Mouse (Mus musculus) MEL (cell line): ENCODE results near the gene Dcp1a. TPM values are rescaled to one million over a fixed set of nuclear protein-coding genes. Genes with fewer than 3 reads are reported as not detected.

Experiments
- DNase-seq: peaks from one replicate; pipeline ENCODE4 v3.0.0; 2011; ENCODE audit warnings: low read depth, low spot score
- H3K27ac ChIP-seq: 2 replicates; pipeline ENCODE4 v1.5.1; 2012; ENCODE audit warnings: low read depth, mild to moderate bottlenecking, control low read depth, low read length, moderate library complexity; ENCODE audit not compliant: control insufficient read depth
- H3K27me3 ChIP-seq, 2 experiments: fragments of 150-350 bp in 1 of 2; sonication (generic) in 1 of 2; 2 replicates each; pipeline ENCODE4 v1.6.1; 2012; ENCODE audit warnings: low read length in 2 of 2, mild to moderate bottlenecking in 2 of 2, improper control_type of control experiment in 1 of 2, moderate library complexity in 1 of 2; ENCODE audit not compliant: insufficient read depth in 2 of 2, control insufficient read depth in 1 of 2
- H3K36me3 ChIP-seq, 2 experiments: 2 replicates each; pipeline ENCODE4 v1.6.1; 2012 to 2014; ENCODE audit warnings: low read length in 2 of 2, improper control_type of control experiment in 1 of 2, inconsistent platforms in 1 of 2, mild to moderate bottlenecking in 1 of 2; ENCODE audit not compliant: insufficient read depth in 2 of 2, control insufficient read depth in 1 of 2
- H3K4me1 ChIP-seq, 2 experiments: fragments of 150-350 bp in 1 of 2; sonication (generic) in 1 of 2; 2 replicates each; pipeline ENCODE4 v1.6.1; 2012; ENCODE audit warnings: low read length in 2 of 2, improper control_type of control experiment in 1 of 2, mild to moderate bottlenecking in 1 of 2; ENCODE audit not compliant: insufficient read depth in 2 of 2, control insufficient read depth in 1 of 2
- H3K4me3 ChIP-seq, 2 experiments: fragments of 150-350 bp in 1 of 2; sonication (generic) in 1 of 2; 2 replicates each; pipeline ENCODE4 v1.5.1; 2012; ENCODE audit warnings: low read depth in 2 of 2, low read length in 2 of 2, mild to moderate bottlenecking in 2 of 2, moderate library complexity in 2 of 2, control low read depth in 1 of 2, improper control_type of control experiment in 1 of 2; ENCODE audit not compliant: control insufficient read depth in 1 of 2, insufficient read depth in 1 of 2
- H3K79me2 ChIP-seq: 2 replicates; pipeline ENCODE4 v1.6.1; 2012; ENCODE audit warnings: mild to moderate bottlenecking, low read length, moderate library complexity; ENCODE audit not compliant: control insufficient read depth, poor library complexity, insufficient read depth
- H3K9ac ChIP-seq: 2 replicates; pipeline ENCODE4 v1.6.1; 2012; ENCODE audit warnings: low read depth, mild to moderate bottlenecking, control low read depth, low read length, moderate library complexity; ENCODE audit not compliant: control insufficient read depth, poor library complexity, severe bottlenecking
- H3K9me3 ChIP-seq: fragments of 150-350 bp; sonication (generic); replicated peaks from 2 replicates; pipeline ENCODE4 v1.6.1; 2012; ENCODE audit warnings: mild to moderate bottlenecking, low read length, improper control_type of control experiment, moderate library complexity; ENCODE audit not compliant: insufficient read depth
- CHD1 ChIP-seq: IDR thresholded peaks from 2 replicates; pipeline ENCODE4 v1.6.1; 2012; ENCODE audit warnings: low read depth, mild to moderate bottlenecking, inconsistent platforms, low read length, improper control_type of control experiment
- CHD2 ChIP-seq: IDR thresholded peaks from 2 replicates; pipeline ENCODE4 v1.6.1; 2011; ENCODE audit warnings: low read length, improper control_type of control experiment
- CTCF ChIP-seq, 3 experiments: IDR thresholded peaks in 2 of 3; conservative IDR thresholded peaks in 1 of 3; 2 replicates each; pipeline ENCODE4 v1.5.1; 2011 to 2012; ENCODE audit warnings: low read length in 3 of 3, low read depth in 2 of 3, mild to moderate bottlenecking in 2 of 3, improper control_type of control experiment in 1 of 3, inconsistent platforms in 1 of 3, mixed read lengths in 1 of 3, moderate library complexity in 1 of 3; ENCODE audit not compliant: control insufficient read depth in 1 of 3, insufficient read depth in 1 of 3, poor library complexity in 1 of 3, severe bottlenecking in 1 of 3
- E2F4 ChIP-seq: IDR thresholded peaks from 2 replicates; pipeline ENCODE4 v1.6.1; 2011; ENCODE audit warnings: low read depth, low read length, improper control_type of control experiment, borderline replicate concordance
- ELF1 ChIP-seq: IDR thresholded peaks from 2 replicates; pipeline ENCODE4 v1.6.1; 2014; ENCODE audit warnings: low read depth, mild to moderate bottlenecking, inconsistent platforms, low read length, improper control_type of control experiment, moderate library complexity
- GATA1 ChIP-seq: IDR thresholded peaks from 2 replicates; pipeline ENCODE4 v1.6.1; 2011; ENCODE audit warnings: low read depth, low read length, improper control_type of control experiment
- HCFC1 ChIP-seq: IDR thresholded peaks from 2 replicates; pipeline ENCODE4 v1.6.1; 2012; ENCODE audit warnings: low read depth, mild to moderate bottlenecking, inconsistent platforms, low read length, improper control_type of control experiment, moderate library complexity
- JUND ChIP-seq: IDR thresholded peaks from 2 replicates; pipeline ENCODE4 v1.6.1; 2011; ENCODE audit warnings: low read depth, mild to moderate bottlenecking, improper control_type of control experiment, low read length
- MAFK ChIP-seq: IDR thresholded peaks from 2 replicates; pipeline ENCODE4 v1.6.1; 2011; ENCODE audit warnings: low read depth, mild to moderate bottlenecking, low read length, improper control_type of control experiment, borderline replicate concordance
- MAX ChIP-seq: IDR thresholded peaks from 2 replicates; pipeline ENCODE4 v1.6.1; 2011; ENCODE audit warnings: low read length, improper control_type of control experiment
- MEF2A ChIP-seq: IDR thresholded peaks from 2 replicates; pipeline ENCODE4 v1.6.1; 2014; ENCODE audit warnings: low read depth, mild to moderate bottlenecking, inconsistent platforms, low read length, improper control_type of control experiment; ENCODE audit not compliant: poor library complexity, insufficient replicate concordance, severe bottlenecking; ENCODE audit errors: extremely low read depth
- MYC ChIP-seq: IDR thresholded peaks from 2 replicates; pipeline ENCODE4 v1.6.1; 2011; ENCODE audit warnings: low read depth, mild to moderate bottlenecking, low read length, improper control_type of control experiment, moderate library complexity
- NELFE ChIP-seq: IDR thresholded peaks from 2 replicates; pipeline ENCODE4 v1.6.1; 2011; ENCODE audit warnings: low read depth, low read length, improper control_type of control experiment
- POLR2AphosphoS2 ChIP-seq: IDR thresholded peaks from 2 replicates; pipeline ENCODE4 v1.6.1; 2011; ENCODE audit warnings: low read length, improper control_type of control experiment
- POLR2AphosphoS5 ChIP-seq: IDR thresholded peaks from 2 replicates; pipeline ENCODE4 v1.6.1; 2012; ENCODE audit warnings: low read depth, borderline replicate concordance, mild to moderate bottlenecking, inconsistent platforms, low read length, moderate library complexity, mixed read lengths
- RCOR1 ChIP-seq: IDR thresholded peaks from 2 replicates; pipeline ENCODE4 v1.6.1; 2012; ENCODE audit warnings: low read depth, mild to moderate bottlenecking, inconsistent platforms, low read length, improper control_type of control experiment
- TBP ChIP-seq: IDR thresholded peaks from 2 replicates; pipeline ENCODE4 v1.8.0; 2011; ENCODE audit warnings: low read depth, low read length, improper control_type of control experiment
- TCF12 ChIP-seq: IDR thresholded peaks from 2 replicates; pipeline ENCODE4 v1.6.1; 2014; ENCODE audit warnings: low read depth, mild to moderate bottlenecking, inconsistent platforms, low read length, improper control_type of control experiment, moderate library complexity
- UBTF ChIP-seq: IDR thresholded peaks from 2 replicates; pipeline ENCODE4 v1.6.1; 2012; ENCODE audit warnings: low read depth, mild to moderate bottlenecking, inconsistent platforms, low read length, improper control_type of control experiment, moderate library complexity, borderline replicate concordance; ENCODE audit not compliant: insufficient read depth
- USF2 ChIP-seq, 2 experiments: IDR thresholded peaks; 2 replicates each; pipeline ENCODE4 v1.6.1; 2011 to 2012; ENCODE audit warnings: improper control_type of control experiment in 2 of 2, low read length in 2 of 2, borderline replicate concordance in 1 of 2, inconsistent platforms in 1 of 2, low read depth in 1 of 2, mild to moderate bottlenecking in 1 of 2; ENCODE audit not compliant: insufficient read depth in 1 of 2
- ZC3H11A ChIP-seq: IDR thresholded peaks from 2 replicates; pipeline ENCODE4 v1.6.1; 2012; ENCODE audit warnings: low read depth, mild to moderate bottlenecking, inconsistent platforms, low read length, improper control_type of control experiment
- ZKSCAN1 ChIP-seq: IDR thresholded peaks from 2 replicates; pipeline ENCODE4 v1.6.1; 2012; ENCODE audit warnings: low read depth, mild to moderate bottlenecking, inconsistent platforms, low read length, improper control_type of control experiment, moderate library complexity
- ZMIZ1 ChIP-seq: IDR thresholded peaks from 2 replicates; pipeline ENCODE4 v1.6.1; 2012; ENCODE audit warnings: low read depth, mild to moderate bottlenecking, inconsistent platforms, low read length, improper control_type of control experiment, moderate library complexity
- ZNF384 ChIP-seq: IDR thresholded peaks from 2 replicates; pipeline ENCODE4 v1.6.1; 2012; ENCODE audit warnings: low read depth, mild to moderate bottlenecking, inconsistent platforms, low read length, improper control_type of control experiment
- polyA plus RNA-seq, 2 experiments: library from polyadenylated mRNA; stranded (reverse) in 1 of 2; unstranded in 1 of 2; fragments of >175 nt in 1 of 2; fragments of >200 nt in 1 of 2; gene quantifications; 2 replicates each; pipeline versions ENCODE4 v1.2.1 to v1.2.4; 2012; ENCODE audit warnings: low replicate concordance in 2 of 2, low read depth in 1 of 2; ENCODE audit not compliant: insufficient read length in 2 of 2, insufficient read depth in 1 of 2, missing spikeins in 1 of 2
- total RNA-seq: library from RNA; depleted of rRNA; stranded (reverse); fragments of 300-350 nt; gene quantifications from 2 replicates; pipeline ENCODE4 v1.2.3, GENCODE M21; 2012

The Dcp1a gene
- total and polyA plus RNA-seq, 3 experiments = 21.4 to 31.4 TPM; not detected in 1

- no peak for TF ChIP-seq RCOR1
- no peak for TF ChIP-seq CHD1
- no peak for TF ChIP-seq POLR2AphosphoS2
- no peak for TF ChIP-seq MAX
- no peak for TF ChIP-seq JUND
- no peak for TF ChIP-seq ZNF384
- no peak for TF ChIP-seq HCFC1
- no peak for TF ChIP-seq ZC3H11A
- no peak for TF ChIP-seq NELFE
- no peak for TF ChIP-seq E2F4
- TF ChIP-seq UBTF = no peak
- TF ChIP-seq ZKSCAN1 = no peak
- TF ChIP-seq USF2 (IDR thresholded peaks at IDR 0.05; ENCODE audit: borderline replicate concordance in 1 of 2, insufficient read depth in 1 of 2, low read depth in 1 of 2, low read length in 2 of 2) = no peak
- TF ChIP-seq POLR2AphosphoS5 = no peak
- TF ChIP-seq TBP = no peak
- TF ChIP-seq MEF2A = no peak
- no peak for TF ChIP-seq GATA1
- TF ChIP-seq TCF12 = no peak
- no peaks in the 10 kb centered on the region for H3K27me3 ChIP-seq
- H3K4me1 ChIP-seq = peaks cover 5 to 39% of the 10 kb centered on the region in 2 experiments; a peak in 3 of 4 replicates
- H3K9ac ChIP-seq = no peak overlapping the region
- DNase-seq = no peak
- peaks cover 66% of the 10 kb centered on the region for H3K79me2 ChIP-seq
- H3K4me3 ChIP-seq = no peak overlapping the region
- H3K9me3 ChIP-seq = no peaks in the 10 kb centered on the region
- peaks cover 19 to 48% of the 10 kb centered on the region in 2 experiments for H3K36me3 ChIP-seq
- no peak overlapping the region for H3K27ac ChIP-seq
These were observed 77.3 kb downstream of the Dcp1a start for GRCm38 (mm10) chr14:30556651-30557050.

- no peak overlapping the region for H3K9ac ChIP-seq
- no peak overlapping the region for H3K27ac ChIP-seq
- H3K27me3 ChIP-seq = no peaks in the 10 kb centered on the region
These were observed 78.4 kb downstream of the Dcp1a start for GRCm38 (mm10) chr14:30557730-30558129.

More at GRCm38 (mm10) chr14:30557730-30558129, 78.4 kb downstream of the Dcp1a start:
- DNase-seq = no peak
- Histone ChIP-seq H3K36me3 (peaks cover 16 to 41% of the 10 kb centered on the region in 2 experiments), H3K79me2 (peaks cover 56% of the 10 kb centered on the region), H3K4me3 (no peak overlapping the region)
- no peak for TF ChIP-seq POLR2AphosphoS2
- TF ChIP-seq MAX = no peak
- no peak for TF ChIP-seq CHD2
- TF ChIP-seq CTCF (IDR thresholded peaks at IDR 0.05 in 2 of 3, conservative IDR thresholded peaks at IDR 0.05 in 1 of 3; ENCODE audit: control insufficient read depth in 1 of 3, insufficient read depth in 1 of 3, low read depth in 2 of 3, low read length in 3 of 3, poor library complexity in 1 of 3, severe bottlenecking in 1 of 3) = no peak
- no peak for TF ChIP-seq ELF1
- no peak for TF ChIP-seq ZMIZ1
- no peak for TF ChIP-seq RCOR1
- TF ChIP-seq MYC = no peak
- no peak for TF ChIP-seq MAFK
- TF ChIP-seq, all 39 proteins: peak for 0
- no peaks in the 10 kb centered on the region for H3K9me3 ChIP-seq
- peaks cover 5 to 31% of the 10 kb centered on the region in 2 experiments for H3K4me1 ChIP-seq
